Mouse (Mus musculus) Patski (cell line): ENCODE measurements at regions not wholly inside any gene's neighbourhood (a gene's known extent, or its start where the extent isn't known, plus 50 kb on each side); places are given as distances from the start of the nearest gene placed in this dataset.

Source experiments
- ATAC-seq: fragments of 100-300 bp; one replicate; pipeline ENCODE4 v1.8.0; 2021
- CTCF ChIA-PET: fragments of 350-600 bp; sonication (Branson Sonifier 250); formaldehyde crosslinking; loops from one replicate; lab custom pipeline; 2022; ENCODE audit warnings: inconsistent platforms; lab: Charles Lee
- POLR2A ChIA-PET: fragments of 350-600 bp; sonication (Branson Sonifier 250); formaldehyde crosslinking; loops from one replicate; lab custom pipeline; 2022; ENCODE audit warnings: antibody characterized with exemption, inconsistent platforms; lab: Charles Lee
- DNase-seq: peaks from one replicate; pipeline ENCODE4 v3.0.0-alpha.2; 2011; ENCODE audit warnings: low read depth, low spot score
- H3K27me3 ChIP-seq: fragments of 371-371 bp; one replicate; pipeline ENCODE4 v1.5.1; 2021
- CTCF ChIP-seq: fragments of 100-300 bp; IDR thresholded peaks from one replicate; pipeline ENCODE4 v1.5.1; 2021
- in situ Hi-C: fragments of 300-500 bp; cut with MboI; formaldehyde crosslinking; loops from 3 replicates; pipeline ENCODE4 v1.11.1; 2018; ENCODE audit warnings: low pct_unique_long_range_greater_than_20kb, mixed read lengths

DNA sequence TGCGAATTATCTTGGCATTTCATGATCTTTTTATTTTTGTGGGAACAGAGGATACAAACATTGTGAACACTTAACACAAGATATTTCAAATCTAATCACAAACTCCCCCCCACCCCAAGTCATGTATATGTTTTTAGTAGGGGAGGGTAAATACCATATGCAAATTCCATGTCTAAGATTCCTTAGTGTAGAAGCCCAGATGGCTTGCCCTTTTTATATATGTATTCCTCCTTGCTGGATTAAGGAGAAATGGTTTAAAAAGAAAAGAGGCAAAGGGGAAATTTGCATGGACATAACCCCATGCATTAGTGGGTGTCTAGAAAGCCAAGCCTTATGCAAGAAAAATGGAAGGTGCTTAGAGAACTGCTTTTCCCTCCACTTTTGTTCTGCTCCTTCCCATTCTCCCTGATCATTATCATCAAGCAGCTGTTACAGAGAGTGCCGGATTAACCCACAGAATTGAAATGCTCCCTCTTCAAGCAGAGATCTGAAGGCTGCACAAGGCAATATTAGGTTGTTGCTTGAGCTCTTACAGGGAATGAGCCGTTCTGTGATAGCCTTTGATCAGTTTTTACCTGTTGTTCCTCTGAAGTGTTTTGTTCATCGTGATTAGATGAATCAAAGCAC lies 979.5 kb downstream of the Stpg2 start:
- no peak for ATAC-seq
- no peaks in the 10 kb centered on the region for H3K27me3 ChIP-seq
- POLR2A ChIA-PET = no interaction called here
- TF ChIP-seq CTCF = no peak
- no peak for DNase-seq
- CTCF ChIA-PET = no interaction called here
- in situ Hi-C loops = no loop called here

DNA sequence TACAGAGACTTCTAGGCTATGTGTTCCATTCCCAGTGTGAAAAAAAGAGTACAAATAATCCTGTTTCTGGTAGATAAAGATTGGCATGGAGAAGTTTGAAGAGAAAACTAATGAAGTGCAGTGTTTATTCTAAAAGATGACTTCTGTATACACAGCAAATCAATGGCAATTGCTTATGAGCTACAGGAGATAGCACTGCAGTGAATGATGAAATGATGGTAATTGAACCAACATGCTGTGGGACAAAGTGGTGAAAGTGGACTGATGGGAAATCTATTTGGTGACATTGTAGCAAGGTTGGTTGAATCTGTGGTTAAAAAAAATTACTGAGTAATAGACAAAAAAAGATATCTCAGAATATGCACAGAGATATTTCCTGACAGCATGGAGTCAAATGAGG lies 1000.4 kb downstream of the Stpg2 start:
- DNase-seq (no peak), ATAC-seq (no peak)
- H3K27me3 ChIP-seq = no peaks in the 10 kb centered on the region
- CTCF ChIA-PET = interaction anchor here (1.6 kb wide), 1 partner anchor 9 kb away, joined by 3 read pairs; no protein-coding TSS in a partner anchor
- in situ Hi-C loops = no loop called here
- POLR2A ChIA-PET = no interaction called here
- no peak for TF ChIP-seq CTCF

DNA sequence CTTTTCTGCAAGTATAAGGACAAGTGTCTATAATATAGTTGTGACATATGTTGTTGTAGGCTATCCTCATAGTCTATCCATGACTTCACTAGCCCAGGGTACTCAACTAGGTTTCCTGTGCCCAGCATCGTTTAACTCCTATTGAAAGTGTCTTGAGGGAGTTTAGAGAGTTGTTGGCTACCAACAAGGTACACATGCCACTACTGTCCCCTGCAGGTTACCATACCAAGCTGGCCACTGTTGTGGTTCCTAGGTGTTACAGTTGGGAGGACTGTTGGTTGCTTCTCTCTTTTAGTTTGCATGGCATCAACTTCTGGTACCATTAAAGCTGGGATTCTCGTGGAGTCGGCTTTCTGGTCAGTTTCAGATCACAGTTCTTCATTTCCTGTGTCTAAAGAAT lies 990.7 kb downstream of the Pdha2 start:
- ATAC-seq = no peak
- H3K27me3 ChIP-seq = no peaks in the 10 kb centered on the region
- in situ Hi-C loops = no loop called here
- POLR2A ChIA-PET = no interaction called here
- no peak for TF ChIP-seq CTCF
- CTCF ChIA-PET = no interaction called here
- no peak for DNase-seq

DNA sequence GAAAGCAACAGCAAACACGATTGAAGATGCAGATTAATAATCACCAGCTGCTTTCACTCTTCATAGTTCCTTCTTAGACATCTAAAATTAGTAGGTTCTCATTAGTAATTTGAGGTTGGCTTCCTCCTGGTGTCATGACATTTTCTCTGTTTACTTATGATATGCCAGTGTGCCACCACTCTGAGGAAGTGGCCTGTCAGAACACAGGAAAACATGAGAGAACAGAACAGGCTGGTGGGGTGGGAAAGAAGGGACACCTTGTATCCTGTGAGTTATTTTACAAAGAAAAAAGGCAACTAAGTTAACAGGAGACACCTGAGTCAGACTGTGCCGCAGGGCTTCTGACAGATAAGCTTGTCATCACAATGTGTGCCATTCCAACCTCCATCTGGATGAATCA lies 981.4 kb downstream of the Pdha2 start:
- DNase-seq = no peak
- ATAC-seq = no peak
- in situ Hi-C loops = no loop called here
- POLR2A ChIA-PET = no interaction called here
- CTCF ChIA-PET = no interaction called here
- TF ChIP-seq CTCF = no peak
- H3K27me3 ChIP-seq = no peaks in the 10 kb centered on the region

DNA sequence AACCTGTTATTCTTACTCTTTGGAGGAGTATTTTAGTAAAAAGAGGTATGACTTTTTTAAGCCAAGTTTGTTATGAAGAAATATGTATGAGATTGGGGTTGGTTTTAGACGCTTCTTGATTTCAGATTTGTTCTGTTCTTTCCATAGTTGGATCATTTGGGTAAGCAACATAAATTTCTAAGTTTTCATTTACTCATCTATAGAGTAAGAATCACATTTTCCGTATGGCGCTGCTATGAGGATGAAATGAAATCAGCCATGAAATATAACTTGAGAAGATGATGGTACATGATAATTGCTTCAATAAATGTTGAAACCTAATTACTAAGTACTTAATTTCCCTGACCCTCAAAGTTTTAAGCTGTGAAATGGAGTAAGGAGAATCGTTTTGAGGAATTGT lies 979.0 kb downstream of the Pdha2 start:
- ChIA-PET CTCF (no interaction called here), POLR2A (no interaction called here)
- DNase-seq (no peak), ATAC-seq (no peak)
- no peaks in the 10 kb centered on the region for H3K27me3 ChIP-seq
- in situ Hi-C loops = no loop called here
- no peak for TF ChIP-seq CTCF

DNA sequence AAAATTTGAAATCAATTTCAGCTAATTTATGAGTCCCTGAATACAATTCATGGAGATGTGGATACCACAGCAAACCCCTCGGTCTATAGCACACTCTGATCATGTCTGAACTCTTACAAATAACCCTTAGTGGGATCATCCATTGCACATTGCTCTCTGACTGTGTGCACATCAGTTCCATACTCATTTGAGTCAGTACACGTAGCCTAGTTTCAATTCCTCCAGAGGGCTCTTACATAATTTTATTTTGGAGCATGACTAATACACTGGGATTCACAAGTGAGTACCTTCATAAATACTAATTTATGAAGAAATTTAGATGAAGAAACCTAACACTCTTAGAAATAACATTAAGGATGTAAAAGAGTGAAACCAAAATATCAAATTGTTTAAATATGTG lies 978.3 kb downstream of the Pdha2 start:
- DNase-seq = no peak
- ChIA-PET POLR2A (no interaction called here), CTCF (interaction anchor here (0.6 kb wide), 1 partner anchor 405 kb away, joined by 3 read pairs; no protein-coding TSS in a partner anchor)
- H3K27me3 ChIP-seq = no peaks in the 10 kb centered on the region
- no peak for TF ChIP-seq CTCF
- ATAC-seq = no peak
- in situ Hi-C loops = no loop called here

DNA sequence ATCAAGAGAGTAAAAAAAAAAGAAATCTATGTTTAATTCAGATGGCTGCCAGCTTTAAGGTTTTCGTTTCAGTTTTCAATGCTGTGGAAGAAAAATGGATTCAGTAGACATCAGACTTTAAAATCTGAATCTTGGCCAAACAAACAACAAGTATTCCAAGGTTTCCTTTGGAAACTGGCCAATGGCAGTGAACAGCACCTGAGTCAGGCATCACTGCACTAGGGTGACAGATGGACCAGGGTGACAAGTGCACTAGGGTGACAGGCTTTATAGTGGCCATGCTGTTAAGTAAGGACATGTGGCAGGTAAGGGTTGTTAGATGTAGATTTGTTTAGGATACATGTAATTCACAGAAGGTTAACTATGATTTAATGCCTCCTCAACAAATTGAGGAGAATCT lies 972.9 kb downstream of the Pdha2 start:
- in situ Hi-C loops = no loop called here
- TF ChIP-seq CTCF = no peak
- no peak for ATAC-seq
- no peak for DNase-seq
- no peaks in the 10 kb centered on the region for H3K27me3 ChIP-seq
- ChIA-PET POLR2A (no interaction called here), CTCF (no interaction called here)
